Mouse (Mus musculus) right cerebral cortex, adult 2 months (tissue): ENCODE results near the gene Abhd14b.
"Not testable (repeated sequence)": the region's sequence is repeated elsewhere in the genome, so short reads cannot be mapped to it uniquely, and the experiment has no call there.

ENCODE experiments used
- DNase-seq, 2 experiments: peaks; one replicate each; pipeline ENCODE4 v3.0.0; 2021 to 2022; ENCODE audit warnings: low spot score in 2 of 2

Abhd14b gene

GRCm38 (mm10) chr9:106476002-106476923 is 29.0 kb downstream of the Abhd14b start:
- no peak for DNase-seq

- peak; percentile 99 for DNase-seq
Measured at GRCm38 (mm10) chr9:106476924-106477484, 29.7 kb downstream of the Abhd14b start, which contains the start of gene Parp3. Parp3 (minus strand) TSS chr9:106476949.

GRCm38 (mm10) chr9:106477649-106478048 is 30.4 kb downstream of the Abhd14b start:
- DNase-seq: no peak

- no peak for DNase-seq
Measured at GRCm38 (mm10) chr9:106478101-106478500, 30.8 kb downstream of the Abhd14b start.

- no peak for DNase-seq
Measured at GRCm38 (mm10) chr9:106480541-106480940, 33.3 kb downstream of the Abhd14b start.

- no peak for DNase-seq
Measured at GRCm38 (mm10) chr9:106481075-106481474, 33.8 kb downstream of the Abhd14b start.

- no peak for DNase-seq
Measured at GRCm38 (mm10) chr9:106481676-106482075, 34.4 kb downstream of the Abhd14b start.

GRCm38 (mm10) chr9:106482578-106483115 is 35.4 kb downstream of the Abhd14b start:
- DNase-seq: no peak

- DNase-seq: no peak
Measured at GRCm38 (mm10) chr9:106483136-106483535, 35.9 kb downstream of the Abhd14b start.

- no peak for DNase-seq
Measured at GRCm38 (mm10) chr9:106483606-106484005, 36.3 kb downstream of the Abhd14b start.

GRCm38 (mm10) chr9:106485076-106485475 is 37.8 kb downstream of the Abhd14b start:
- no peak for DNase-seq

- not testable (repeated sequence) for DNase-seq
Measured at GRCm38 (mm10) chr9:106487602-106488001, 40.3 kb downstream of the Abhd14b start.

GRCm38 (mm10) chr9:106499667-106500066 is 52.4 kb downstream of the Abhd14b start, which contains the start of gene Iqcf1:
Iqcf1 (plus strand) TSS chr9:106499967.
- DNase-seq: no peak

GRCm38 (mm10) chr9:106501846-106502245 is 54.6 kb downstream of the Abhd14b start:
- DNase-seq: no peak
